Mouse (Mus musculus): ENCODE data around the gene Sox21. TPM values are rescaled to one million over a fixed set of nuclear protein-coding genes. Genes with fewer than 3 reads are reported as not detected.

Gene Sox21
- polyA plus RNA-seq, 1 experiment from 2014 or later, result not detected

GRCm38 (mm10) chr14:118235361-118235972 is 1.4 kb downstream of the Sox21 start:
- Histone ChIP-seq H3K27ac (no peak overlapping the region), H3K4me3 (ENCODE audit: inconsistent target) (no peak overlapping the region), H3K79me2 (ENCODE audit: inconsistent target) (no peaks in the 10 kb centered on the region), H3K36me3 (ENCODE audit: inconsistent target) (no peaks in the 10 kb centered on the region)
- WGBS (ENCODE audit: missing documents), result 2% methylated on average over 62 of the region's 62 CpGs

GRCm38 (mm10) chr14:118234541-118235210 is 2.2 kb downstream of the Sox21 start:
- no peaks in the 10 kb centered on the region for H3K79me2 ChIP-seq (ENCODE audit: inconsistent target)
- no peaks in the 10 kb centered on the region for H3K36me3 ChIP-seq (ENCODE audit: inconsistent target)
- 4% methylated on average over 82 of the region's 84 CpGs for WGBS (ENCODE audit: missing documents)
- no peak overlapping the region for H3K4me3 ChIP-seq (ENCODE audit: inconsistent target)
- H3K27ac ChIP-seq, result no peak overlapping the region

- H3K4me3 ChIP-seq (ENCODE audit: inconsistent target), result no peak overlapping the region
- no peak overlapping the region for H3K27ac ChIP-seq
- no peaks in the 10 kb centered on the region for H3K36me3 ChIP-seq (ENCODE audit: inconsistent target)
- H3K79me2 ChIP-seq (ENCODE audit: inconsistent target), result no peaks in the 10 kb centered on the region
- 8% methylated on average over 26 of the region's 26 CpGs for whole genome bisulfite sequencing (ENCODE audit: missing documents)
Observed at GRCm38 (mm10) chr14:118233786-118234540, 2.9 kb downstream of the Sox21 start.

GRCm38 (mm10) chr14:118232381-118232970 is 4.4 kb downstream of the Sox21 start:
- H3K4me3 ChIP-seq (ENCODE audit: inconsistent target), result no peak overlapping the region
- H3K36me3 ChIP-seq (ENCODE audit: inconsistent target), result no peaks in the 10 kb centered on the region
- 15% methylated on average over 8 of the region's 8 CpGs for WGBS (ENCODE audit: missing documents)
- no peak overlapping the region for H3K27ac ChIP-seq
- H3K79me2 ChIP-seq (ENCODE audit: inconsistent target), result no peaks in the 10 kb centered on the region

- H3K36me3 ChIP-seq (ENCODE audit: inconsistent target), result no peaks in the 10 kb centered on the region
- no peak overlapping the region for H3K27ac ChIP-seq
- 3% methylated on average over 21 of the region's 21 CpGs for WGBS (ENCODE audit: missing documents)
- no peaks in the 10 kb centered on the region for H3K79me2 ChIP-seq (ENCODE audit: inconsistent target)
- H3K4me3 ChIP-seq (ENCODE audit: inconsistent target), result no peak overlapping the region
Observed at GRCm38 (mm10) chr14:118226471-118227155, 10.2 kb downstream of the Sox21 start.

GRCm38 (mm10) chr14:118225911-118226310 is 10.9 kb downstream of the Sox21 start:
- H3K27ac ChIP-seq, result no peak overlapping the region
- H3K4me3 ChIP-seq (ENCODE audit: inconsistent target), result no peak overlapping the region
- 1% methylated on average over 21 of the region's 21 CpGs for WGBS (ENCODE audit: missing documents)
- no peaks in the 10 kb centered on the region for H3K79me2 ChIP-seq (ENCODE audit: inconsistent target)
- no peaks in the 10 kb centered on the region for H3K36me3 ChIP-seq (ENCODE audit: inconsistent target)

- no peak overlapping the region for H3K4me3 ChIP-seq (ENCODE audit: inconsistent target)
- H3K36me3 ChIP-seq (ENCODE audit: inconsistent target), result no peaks in the 10 kb centered on the region
- H3K27ac ChIP-seq, result no peak overlapping the region
- H3K79me2 ChIP-seq (ENCODE audit: inconsistent target), result no peaks in the 10 kb centered on the region
- WGBS (ENCODE audit: missing documents), result 33% methylated on average over 16 of the region's 16 CpGs
Observed at GRCm38 (mm10) chr14:118225061-118225743, 11.6 kb downstream of the Sox21 start.

GRCm38 (mm10) chr14:118220885-118221284 is 15.9 kb downstream of the Sox21 start:
- Histone ChIP-seq H3K79me2 (ENCODE audit: inconsistent target) (no peaks in the 10 kb centered on the region), H3K36me3 (ENCODE audit: inconsistent target) (no peaks in the 10 kb centered on the region), H3K27ac (no peak overlapping the region), H3K4me3 (ENCODE audit: inconsistent target) (no peak overlapping the region)
- WGBS (ENCODE audit: missing documents), result 75% methylated on average over 1 of the region's 1 CpGs

- Histone ChIP-seq H3K79me2 (ENCODE audit: inconsistent target) (no peaks in the 10 kb centered on the region), H3K27ac (no peak overlapping the region), H3K4me3 (ENCODE audit: inconsistent target) (no peak overlapping the region), H3K36me3 (ENCODE audit: inconsistent target) (no peaks in the 10 kb centered on the region)
- 91% methylated on average over 8 of the region's 8 CpGs for WGBS (ENCODE audit: missing documents)
Observed at GRCm38 (mm10) chr14:118216826-118217225, 20.0 kb downstream of the Sox21 start.

- no peaks in the 10 kb centered on the region for H3K36me3 ChIP-seq (ENCODE audit: inconsistent target)
- 92% methylated on average over 15 of the region's 15 CpGs for WGBS (ENCODE audit: missing documents)
Observed at GRCm38 (mm10) chr14:118212188-118212804, 24.5 kb downstream of the Sox21 start.

GRCm38 (mm10) chr14:118209642-118210041 is 27.2 kb downstream of the Sox21 start:
- Histone ChIP-seq H3K4me3 (ENCODE audit: inconsistent target) (no peak overlapping the region), H3K79me2 (ENCODE audit: inconsistent target) (no peaks in the 10 kb centered on the region), H3K27ac (no peak overlapping the region), H3K36me3 (ENCODE audit: inconsistent target) (no peaks in the 10 kb centered on the region)
- WGBS (ENCODE audit: missing documents), result 20% methylated on average over 5 of the region's 5 CpGs

More at GRCm38 (mm10) chr14:118212188-118212804, 24.5 kb downstream of the Sox21 start:
- H3K79me2 ChIP-seq (ENCODE audit: inconsistent target), result no peaks in the 10 kb centered on the region
- H3K27ac ChIP-seq, result no peak overlapping the region
- H3K4me3 ChIP-seq (ENCODE audit: inconsistent target), result no peak overlapping the region

- no peak overlapping the region for H3K4me3 ChIP-seq (ENCODE audit: inconsistent target)
- H3K79me2 ChIP-seq (ENCODE audit: inconsistent target), result no peaks in the 10 kb centered on the region
- no peaks in the 10 kb centered on the region for H3K36me3 ChIP-seq (ENCODE audit: inconsistent target)
- 94% methylated on average over 3 of the region's 3 CpGs for WGBS (ENCODE audit: missing documents)
- H3K27ac ChIP-seq, result no peak overlapping the region
Observed at GRCm38 (mm10) chr14:118207347-118207746, 29.5 kb downstream of the Sox21 start.

GRCm38 (mm10) chr14:118203031-118203430 is 33.8 kb downstream of the Sox21 start:
- no peak overlapping the region for H3K4me3 ChIP-seq (ENCODE audit: inconsistent target)
- 76% methylated on average over 7 of the region's 7 CpGs for WGBS (ENCODE audit: missing documents)

More at GRCm38 (mm10) chr14:118203031-118203430, 33.8 kb downstream of the Sox21 start:
- Histone ChIP-seq H3K27ac (no peak overlapping the region), H3K36me3 (ENCODE audit: inconsistent target) (no peaks in the 10 kb centered on the region), H3K79me2 (ENCODE audit: inconsistent target) (no peaks in the 10 kb centered on the region)
